Mouse (Mus musculus): Measurements from ENCODE around the gene Rpl39l.
"Not testable (repeated sequence)": the region's sequence is repeated elsewhere in the genome, so short reads cannot be mapped to it uniquely, and the experiment has no call there.

Rpl39l gene

DNA sequence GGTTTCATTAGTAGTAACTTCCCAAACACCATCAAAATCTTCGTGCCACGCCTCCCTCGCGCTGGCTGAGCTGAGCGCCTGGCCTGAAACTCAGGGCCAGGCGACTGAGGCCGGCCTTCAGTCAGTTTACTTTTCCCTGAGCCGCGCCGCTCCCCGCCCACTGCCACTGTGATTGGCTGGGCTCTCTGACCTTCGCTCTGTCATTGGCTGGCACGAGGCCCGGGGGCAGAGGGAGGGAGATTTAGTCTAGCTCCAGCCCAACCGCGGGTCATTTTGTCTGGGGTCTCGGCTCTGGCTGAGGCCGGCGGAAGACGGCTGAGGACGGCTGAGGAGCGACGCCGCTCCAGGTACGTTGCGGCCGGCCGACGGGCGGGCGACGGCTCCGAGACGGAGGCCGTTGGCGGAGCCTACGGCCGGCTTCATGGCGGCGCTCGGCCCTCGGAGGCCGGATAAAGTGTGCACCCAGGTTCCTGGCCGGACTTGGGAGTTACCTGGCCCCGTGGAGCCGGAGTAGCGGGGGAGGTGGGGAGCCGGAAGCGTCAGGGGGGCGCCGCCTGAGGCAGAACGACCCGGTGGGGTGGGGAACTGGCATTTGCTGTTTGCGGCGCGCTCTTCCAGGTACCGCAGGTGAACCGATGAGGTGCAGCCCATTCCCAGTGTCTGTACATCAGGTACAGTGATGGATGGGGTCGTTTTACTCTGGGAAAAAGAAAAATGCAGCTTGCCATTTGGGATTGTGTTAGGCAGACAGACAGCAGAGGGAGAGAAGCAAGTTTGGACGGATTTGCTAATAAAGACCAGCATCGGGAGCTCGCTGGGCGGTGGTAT is 22.9 kb downstream of the Rpl39l start, which contains the start of gene Atf7ip2:
Gene Atf7ip2, plus strand, starts transcription at position 34 of the 828 bp plus-strand sequence.
- H3K4me3 ChIP-seq (replicated peaks; ENCODE audit: low read length): peak within 1 kb of the TSS; percentile 85
- peaks cover 12% of the 10 kb centered on the region for H3K4me1 ChIP-seq (replicated peaks; ENCODE audit: low read depth, low read length)
- peaks cover 21% of the 10 kb centered on the region for H3K36me3 ChIP-seq (ENCODE audit: insufficient read depth, low read length)
- H3K27me3 ChIP-seq (ENCODE audit: insufficient read depth, low read length): no peaks in the 10 kb centered on the region
- TF ChIP-seq CTCF (conservative IDR thresholded peaks at IDR 0.05; ENCODE audit: low read length) (no peak), POU5F1 (IDR thresholded peaks at IDR 0.05; ENCODE audit: borderline replicate concordance, low read length) (no peak), NANOG (IDR thresholded peaks at IDR 0.05; ENCODE audit: borderline replicate concordance, low read length) (no peak)
- peaks cover 65% of the 10 kb centered on the region for H3K9me3 ChIP-seq (ENCODE audit: low read length)

- H3K27me3 ChIP-seq (ENCODE audit: insufficient read depth, low read length): no peaks in the 10 kb centered on the region
- H3K9me3 ChIP-seq (ENCODE audit: low read length): no peaks in the 10 kb centered on the region
- H3K4me3 ChIP-seq (replicated peaks; ENCODE audit: low read length): no peak overlapping the region
- H3K4me1 ChIP-seq (replicated peaks; ENCODE audit: low read depth, low read length): no peaks in the 10 kb centered on the region
- TF ChIP-seq CTCF (conservative IDR thresholded peaks at IDR 0.05; ENCODE audit: low read length) (peak; percentile 27), POU5F1 (IDR thresholded peaks at IDR 0.05; ENCODE audit: borderline replicate concordance, low read length) (no peak)
- H3K36me3 ChIP-seq (ENCODE audit: insufficient read depth, low read length): peaks cover 75% of the 10 kb centered on the region
Observed at GRCm38 (mm10) chr16:10208777-10209176, 38.8 kb downstream of the Rpl39l start.

DNA sequence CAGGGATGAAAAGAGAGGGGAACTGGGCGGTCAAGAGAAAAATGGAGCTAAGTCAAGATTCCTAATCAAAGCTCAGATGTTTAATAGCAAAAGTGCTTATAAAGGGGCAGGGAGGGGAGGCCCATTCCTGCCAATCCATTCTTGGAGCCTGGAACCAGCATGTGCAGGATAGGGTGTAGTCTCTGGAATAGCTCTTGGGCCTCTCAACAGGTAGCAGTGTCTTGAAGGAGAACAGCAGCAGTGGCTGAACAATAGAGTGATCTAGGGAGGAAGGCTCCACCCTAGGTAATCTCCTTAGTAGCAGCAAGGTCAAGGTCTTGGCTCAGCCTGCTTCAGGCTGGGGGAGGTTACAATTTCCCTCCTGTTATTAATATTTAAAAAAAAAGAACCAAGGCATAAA is 46.3 kb downstream of the Rpl39l start:
- H3K4me3 ChIP-seq (replicated peaks; ENCODE audit: low read length); H3K27me3 ChIP-seq (ENCODE audit: insufficient read depth, low read length); H3K4me1 ChIP-seq (replicated peaks; ENCODE audit: low read depth, low read length): not testable (repeated sequence)
- peaks cover 37% of the 10 kb centered on the region for H3K36me3 ChIP-seq (ENCODE audit: insufficient read depth, low read length)
- peaks cover 30% of the 10 kb centered on the region for H3K9me3 ChIP-seq (ENCODE audit: low read length)
- TF ChIP-seq NANOG (IDR thresholded peaks at IDR 0.05; ENCODE audit: borderline replicate concordance, low read length): peak; percentile 67; the same call in 1 of the 2 replicates

DNA sequence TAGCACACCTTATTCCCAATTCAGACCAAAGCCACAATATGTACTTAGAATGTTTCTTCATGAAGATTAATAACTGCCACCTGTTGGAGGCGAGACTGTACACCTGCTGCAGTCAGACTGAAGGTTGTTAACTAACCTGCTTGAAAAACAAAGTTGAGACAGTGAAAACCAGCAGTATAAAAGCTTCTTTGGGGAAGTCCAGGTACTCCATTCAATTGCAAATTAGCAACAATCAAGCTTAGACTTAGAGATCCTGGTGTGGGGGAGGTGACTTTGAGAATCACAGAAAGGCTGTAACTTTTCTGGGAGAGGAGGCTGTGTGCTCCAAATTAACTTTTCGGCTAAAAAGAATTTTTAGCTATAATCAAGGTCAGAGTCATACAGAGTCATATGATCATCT is 47.0 kb downstream of the Rpl39l start:
- H3K27me3 ChIP-seq (ENCODE audit: insufficient read depth, low read length); H3K4me1 ChIP-seq (replicated peaks; ENCODE audit: low read depth, low read length); H3K4me3 ChIP-seq (replicated peaks; ENCODE audit: low read length): not testable (repeated sequence)
- H3K36me3 ChIP-seq (ENCODE audit: insufficient read depth, low read length): peaks cover 31% of the 10 kb centered on the region
- H3K9me3 ChIP-seq (ENCODE audit: low read length): peaks cover 32% of the 10 kb centered on the region
- TF ChIP-seq NANOG (IDR thresholded peaks at IDR 0.05; ENCODE audit: borderline replicate concordance, low read length) (peak; percentile 94), POU5F1 (IDR thresholded peaks at IDR 0.05; ENCODE audit: borderline replicate concordance, low read length) (peak; percentile 90)

Measured in E14TG2a.4 (cell line).